Mouse (Mus musculus) CD4-positive, CD25-positive, alpha-beta regulatory T cell, adult 2 months (primary cell): ENCODE results near the gene Pafah1b2.
A peak's percentile ranks its signal among the peaks of the same experiment; 100 is the strongest.

ENCODE experiments used
- DNase-seq: peaks from one replicate; pipeline ENCODE4 v3.0.0-alpha.2; 2012; ENCODE audit warnings: low read depth, low spot score

Gene Pafah1b2

DNA sequence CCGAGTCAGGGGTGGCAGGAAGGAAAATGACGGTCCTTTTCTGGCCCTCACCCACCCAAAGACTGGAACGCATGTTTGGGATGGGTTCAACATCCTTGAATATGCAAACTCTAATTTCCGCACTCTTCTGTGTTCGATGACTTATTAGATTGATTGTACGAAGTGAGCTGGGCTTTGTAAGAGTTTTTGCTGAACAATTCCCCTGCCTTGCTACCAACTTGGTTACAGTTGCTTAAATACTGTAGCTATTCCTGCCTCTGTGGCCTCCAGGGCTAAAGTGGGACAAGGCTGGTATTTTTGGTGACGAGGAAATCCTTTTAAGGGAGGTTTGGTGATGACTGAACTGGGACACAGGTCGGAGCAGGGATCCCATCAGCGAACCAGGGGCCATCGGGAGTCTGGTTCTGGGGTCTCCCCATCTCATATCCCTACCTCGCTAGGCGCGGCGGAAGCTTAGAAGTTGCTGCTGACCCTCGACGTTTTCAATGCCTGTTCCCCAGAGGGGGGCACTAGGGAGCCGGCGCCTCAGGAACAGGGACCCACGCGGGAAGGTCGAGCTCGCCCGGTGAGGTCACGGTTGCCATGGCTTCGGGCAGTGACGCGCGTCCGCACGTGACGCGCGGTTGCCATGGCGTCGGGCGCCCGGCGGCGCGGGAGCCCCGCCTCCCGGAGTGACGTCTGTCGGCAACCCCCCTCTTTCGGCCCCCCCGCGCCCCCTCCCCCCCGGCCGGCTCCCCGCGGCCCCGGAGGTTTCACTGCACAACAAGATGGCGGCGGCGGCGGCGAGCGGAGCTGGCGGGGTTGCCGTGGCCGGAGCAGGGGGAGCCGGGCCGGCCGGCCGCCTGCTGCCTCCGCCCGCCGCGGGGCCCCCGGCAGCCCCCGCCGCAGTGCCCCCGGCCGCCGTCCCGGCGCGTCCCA is at the start of gene Pafah1b2, which contains the start of gene Sik3:
TSS of gene Pafah1b2 (minus strand) at position 600 of the 918 bp plus-strand sequence.
TSS of gene Sik3 (plus strand) at position 730 of the 918 bp plus-strand sequence.
- DNase-seq, result peak; percentile 98

DNA sequence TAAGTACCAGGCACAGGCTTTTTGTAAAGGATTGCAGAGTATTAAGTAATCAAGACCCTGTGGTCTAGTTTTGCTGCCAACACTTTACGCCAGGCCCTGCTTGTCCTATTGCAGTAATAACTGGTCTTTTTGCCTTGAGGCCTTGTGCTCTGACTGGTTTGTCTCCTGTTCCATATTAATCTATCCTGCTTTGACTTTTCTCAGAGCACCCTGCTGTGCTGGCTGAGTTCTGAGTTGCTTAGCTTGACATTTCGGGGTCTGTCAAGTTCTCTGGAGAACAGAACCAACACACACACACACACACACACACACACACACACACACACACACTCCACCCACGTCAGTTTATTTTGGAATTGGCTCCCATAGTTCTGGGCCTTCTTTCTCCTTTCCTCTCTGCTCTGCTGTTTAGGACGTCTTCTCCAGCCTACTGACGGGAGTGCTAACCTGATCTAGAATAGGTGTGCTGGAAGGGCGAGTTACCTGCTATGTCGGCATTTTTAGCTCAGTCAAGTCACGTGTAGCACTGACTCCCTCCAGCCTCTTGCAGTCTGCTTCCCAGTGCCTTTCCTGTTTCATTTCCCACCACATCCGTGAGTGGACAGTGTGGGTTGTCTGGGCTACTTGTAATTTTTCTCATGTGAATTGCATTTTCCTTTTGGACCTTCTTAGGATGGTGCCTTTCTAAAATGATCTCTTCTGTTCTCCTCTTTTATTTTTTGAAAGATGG is 49.4 kb upstream of the Pafah1b2 start:
- no peak for DNase-seq

DNA sequence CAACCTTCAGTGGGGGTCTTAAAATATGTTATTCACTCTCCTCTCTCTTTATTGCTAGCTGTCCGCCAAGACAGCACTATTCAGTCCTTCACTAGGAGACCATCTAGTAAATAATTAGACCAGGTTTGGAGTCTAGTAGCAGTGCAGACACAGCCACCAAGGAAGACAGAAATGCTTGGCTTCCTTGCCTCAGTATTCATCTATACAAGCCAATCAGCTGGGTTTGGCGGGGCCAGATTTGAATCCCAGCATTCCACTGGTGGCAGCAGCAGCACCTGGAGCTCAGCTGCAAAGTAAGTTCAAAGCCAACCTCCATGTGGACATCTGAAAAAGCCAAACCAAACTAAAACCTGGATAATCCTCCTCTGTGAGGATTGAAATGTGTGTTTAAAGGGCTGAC is 47.8 kb upstream of the Pafah1b2 start:
- no peak for DNase-seq

DNA sequence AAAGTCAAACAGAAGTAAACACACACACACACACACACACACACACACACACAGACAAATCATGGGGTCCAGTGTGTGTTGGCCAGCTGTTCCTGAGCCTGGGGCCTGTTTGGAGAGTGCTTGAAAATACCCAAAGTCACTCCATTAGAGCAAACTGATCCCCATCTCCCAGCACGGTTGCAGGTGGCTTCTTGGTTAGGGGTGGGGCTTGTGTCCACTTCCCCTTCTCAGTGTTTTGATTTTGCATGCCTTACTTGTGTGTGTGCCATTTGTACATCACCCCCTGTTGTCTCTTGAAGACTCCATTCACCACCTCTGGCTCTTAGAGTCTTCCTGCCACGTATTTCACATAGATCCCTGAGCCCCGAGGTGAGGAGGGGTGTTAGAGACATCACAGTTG is 45.6 kb upstream of the Pafah1b2 start:
- no peak for DNase-seq

DNA sequence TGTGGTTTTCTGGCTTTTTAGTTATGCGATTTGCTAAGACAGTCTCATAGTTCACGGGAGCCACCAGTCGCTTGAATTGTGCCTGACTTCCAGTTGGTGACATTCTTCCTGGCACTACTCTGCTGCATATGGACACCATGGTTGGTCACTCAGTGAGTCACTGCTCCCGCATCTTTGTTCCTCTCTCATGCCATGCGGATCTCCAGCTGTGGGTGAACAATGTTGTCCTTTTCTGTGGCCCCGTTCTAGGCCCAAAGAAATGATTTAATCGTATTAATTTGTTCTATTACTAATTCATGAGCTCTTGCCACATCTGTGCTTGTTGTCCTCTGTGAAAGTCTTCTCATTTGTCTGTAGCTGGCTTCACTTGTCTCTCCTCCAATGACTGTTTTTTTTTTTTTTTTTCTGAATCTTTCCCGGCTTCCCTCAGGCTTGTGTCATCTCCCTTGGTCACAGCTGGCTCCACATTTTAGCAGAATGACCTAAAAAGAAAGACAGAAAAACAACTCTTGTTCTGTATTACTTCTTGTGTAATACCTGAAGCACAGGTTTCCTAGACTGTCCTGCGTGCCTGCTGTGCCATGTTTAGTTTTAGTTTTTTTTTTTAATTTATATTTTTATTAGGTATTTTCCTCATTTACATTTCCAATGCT is 40.6 kb upstream of the Pafah1b2 start:
- DNase-seq, result no peak

DNA sequence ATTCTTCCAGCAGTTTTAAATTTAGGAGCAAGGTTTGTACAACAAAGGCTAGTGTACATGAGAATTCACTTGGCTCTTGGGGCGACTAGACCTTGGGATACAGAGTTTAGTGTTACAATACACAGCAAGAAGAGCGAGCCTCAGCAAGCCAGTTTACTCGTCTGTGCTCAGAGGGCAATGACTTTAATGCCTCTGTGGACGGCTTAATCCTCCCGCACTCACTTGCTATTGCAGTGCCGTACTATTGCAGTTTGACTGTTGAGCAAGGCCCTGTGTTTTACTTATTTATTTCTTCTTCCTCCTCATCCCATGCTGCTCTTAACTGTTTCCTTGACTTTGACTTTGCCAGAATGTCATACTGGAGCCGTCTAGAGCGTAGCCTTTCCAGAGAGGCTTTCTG is 37.7 kb upstream of the Pafah1b2 start:
- DNase-seq, result no peak

DNA sequence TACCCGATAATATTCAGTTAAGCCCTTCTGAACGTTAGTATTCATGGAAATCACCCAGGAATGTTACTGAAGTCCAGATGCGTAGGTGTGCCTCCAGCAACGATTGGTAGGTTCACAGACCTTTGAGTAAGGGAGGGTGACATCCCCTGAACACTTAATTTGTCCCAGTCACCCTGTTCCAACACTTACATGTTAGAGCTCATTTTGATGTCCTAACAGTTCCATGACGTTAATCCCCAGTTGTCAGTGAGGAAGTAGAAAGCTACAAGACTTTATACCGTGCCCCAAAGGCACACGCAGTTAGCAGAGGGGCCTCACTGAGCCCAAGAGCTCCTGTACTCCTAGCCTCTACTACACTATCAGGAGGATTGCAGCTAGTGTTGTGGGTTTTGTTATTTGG is 37.0 kb upstream of the Pafah1b2 start:
- DNase-seq, result peak; percentile 9

DNA sequence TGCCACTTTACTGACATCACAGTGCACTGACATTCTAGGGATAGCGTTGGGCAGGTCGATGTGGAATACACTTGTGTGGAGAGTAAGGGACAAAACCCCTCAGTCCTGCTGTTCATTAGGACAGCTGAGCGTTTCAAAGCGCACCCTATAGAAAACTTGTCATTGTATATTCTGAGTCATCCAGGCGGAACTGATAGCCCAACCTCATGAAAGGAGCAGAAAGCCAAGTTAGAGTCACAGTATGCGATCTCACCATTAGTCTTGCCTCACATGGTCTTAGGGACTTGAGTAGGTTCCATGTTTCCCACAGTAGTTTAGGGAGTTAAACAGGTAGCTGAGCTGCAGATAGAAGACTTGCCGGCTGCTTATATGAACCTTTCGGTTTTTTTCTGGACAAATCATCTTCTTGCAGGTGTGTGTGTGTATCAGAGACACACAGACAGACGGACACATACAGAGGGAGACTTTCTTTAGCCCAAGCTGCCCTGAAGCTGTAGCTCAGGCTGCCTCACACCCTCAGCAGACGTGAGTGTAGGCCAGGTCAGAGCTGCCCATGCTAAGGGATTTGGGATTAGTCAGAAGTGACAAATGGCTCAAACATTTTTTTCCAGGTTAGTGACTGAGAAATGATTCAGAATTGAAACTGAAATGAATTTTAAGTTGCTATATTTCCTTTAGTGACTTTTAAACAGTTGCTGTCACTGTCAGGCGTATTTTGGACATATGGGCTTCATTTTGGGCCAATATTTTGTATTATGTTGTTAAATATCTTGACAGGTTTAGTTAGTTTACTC is 34.4 kb upstream of the Pafah1b2 start:
- DNase-seq, result peak; percentile 7

DNA sequence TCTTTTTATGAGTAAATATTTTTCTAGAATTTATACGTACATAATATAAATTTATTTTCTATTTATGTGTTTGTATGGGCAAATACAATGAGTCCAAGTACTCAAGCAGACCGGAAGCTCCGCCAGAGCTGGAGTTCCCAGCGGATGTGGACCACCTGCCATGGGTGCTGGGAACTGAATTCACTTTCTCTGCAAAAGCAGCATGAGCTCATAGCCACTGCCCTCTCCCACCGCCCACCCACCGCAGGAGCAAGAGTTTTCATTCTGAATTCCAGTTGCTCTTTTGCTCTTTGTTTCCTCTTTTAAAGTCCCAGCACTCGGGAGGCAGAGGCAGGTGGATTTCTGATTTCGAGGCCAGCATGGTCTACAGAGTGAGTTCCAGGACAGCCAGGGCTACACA is 31.1 kb upstream of the Pafah1b2 start:
- no peak for DNase-seq

DNA sequence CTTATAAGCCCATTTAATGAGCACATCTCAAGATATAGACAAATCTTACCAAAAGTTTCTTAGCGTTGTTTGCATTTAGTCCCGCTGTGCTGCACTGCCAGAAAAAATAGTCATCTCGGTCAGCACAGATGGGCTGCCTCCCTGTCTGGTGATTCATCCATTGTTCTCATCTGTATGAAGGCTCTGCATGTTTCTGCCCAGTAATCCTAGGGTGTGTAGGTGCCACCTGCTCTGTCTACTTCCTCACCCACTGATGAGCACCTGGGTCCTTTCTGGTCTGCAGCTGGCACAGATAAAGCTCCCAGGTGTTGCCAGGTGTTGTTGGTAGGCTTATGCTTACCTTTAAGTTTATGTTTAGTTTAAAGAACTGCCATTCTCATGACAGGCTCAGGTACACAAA is 29.9 kb upstream of the Pafah1b2 start:
- DNase-seq, result no peak

DNA sequence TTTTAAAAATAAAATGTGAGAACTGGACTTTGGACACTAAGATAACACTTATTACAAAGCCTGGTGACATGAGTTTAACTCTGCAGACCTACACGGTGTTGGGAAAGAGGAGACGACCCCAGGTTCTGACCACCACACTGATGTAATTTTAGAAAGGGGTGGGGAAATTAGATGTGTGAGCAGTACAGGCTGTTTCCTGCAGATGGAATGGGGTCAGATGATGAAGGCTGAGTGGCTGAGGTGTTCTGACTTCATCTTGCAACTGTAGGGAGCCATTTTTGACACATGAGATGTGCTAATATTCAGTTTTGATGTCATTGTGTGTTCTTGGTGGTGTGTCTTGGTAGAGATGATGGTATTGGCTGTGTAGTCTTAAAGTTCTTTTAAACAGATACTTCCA is 28.7 kb upstream of the Pafah1b2 start:
- DNase-seq, result no peak

DNA sequence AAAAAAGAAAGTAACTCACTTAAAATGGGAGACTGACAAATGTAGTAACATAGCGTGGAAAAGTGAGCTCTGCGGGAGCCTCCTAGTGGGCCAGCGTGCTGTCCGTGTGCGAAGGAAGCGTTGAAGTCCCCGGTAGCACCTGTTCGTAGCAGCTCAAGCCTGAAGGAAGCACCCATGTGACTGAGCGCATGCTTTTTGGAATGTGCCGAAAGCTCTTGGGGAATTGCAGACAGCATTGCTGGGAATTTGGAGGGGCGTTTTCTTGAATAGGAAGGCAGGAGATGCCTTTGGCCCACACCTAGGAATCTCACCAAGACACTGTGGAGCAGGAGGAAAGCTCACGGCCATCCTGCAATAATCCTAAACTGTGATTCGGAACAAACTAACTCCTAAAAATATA is 26.3 kb upstream of the Pafah1b2 start:
- DNase-seq, result no peak

DNA sequence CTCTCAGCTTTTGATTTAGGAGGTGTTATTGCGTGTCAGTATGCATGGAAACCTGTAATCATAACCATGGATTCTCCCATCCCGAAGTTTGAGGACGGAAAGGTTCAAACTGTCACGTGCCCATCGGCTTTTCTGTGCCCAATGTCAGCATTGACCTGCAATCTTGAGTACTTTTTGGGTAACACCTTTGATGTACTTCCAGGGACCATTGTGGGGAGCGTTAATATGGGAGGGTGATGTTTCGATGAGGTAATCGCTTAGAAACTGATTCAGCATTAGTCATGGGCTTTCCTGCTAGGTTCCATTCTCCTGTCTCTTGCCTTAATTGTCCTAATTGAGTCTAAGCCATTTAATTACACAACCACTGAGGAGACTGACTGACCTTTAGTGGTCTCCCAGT is 24.4 kb upstream of the Pafah1b2 start:
- no peak for DNase-seq

DNA sequence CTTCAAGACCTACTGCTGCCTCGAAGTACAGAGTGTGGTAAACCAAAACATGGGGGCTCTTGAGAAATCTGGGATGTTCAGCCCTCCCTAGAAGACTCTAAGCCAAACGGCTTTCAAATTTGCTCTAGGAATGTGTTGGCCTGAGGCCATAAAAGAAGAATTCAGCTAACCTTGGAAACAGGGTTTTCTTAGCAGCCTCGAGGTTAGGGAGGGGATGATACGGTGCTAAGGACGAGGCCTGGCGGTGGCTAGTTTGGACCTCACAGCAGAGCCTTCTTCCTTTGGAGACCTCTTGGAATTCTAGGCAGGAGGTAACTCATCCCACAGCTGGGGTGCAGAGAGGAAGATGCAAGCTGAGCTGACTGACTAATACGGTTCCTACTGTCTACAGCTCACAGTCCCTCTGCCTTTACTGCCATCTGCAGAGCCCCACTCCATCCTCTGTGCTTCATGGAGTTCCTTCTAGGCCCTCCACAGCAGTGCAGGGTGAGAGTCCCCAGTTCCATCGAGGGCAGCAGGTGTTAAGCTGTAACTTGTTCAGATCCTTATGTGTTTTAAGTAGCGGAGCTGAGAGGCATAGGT is 22.9 kb upstream of the Pafah1b2 start:
- DNase-seq, result no peak

DNA sequence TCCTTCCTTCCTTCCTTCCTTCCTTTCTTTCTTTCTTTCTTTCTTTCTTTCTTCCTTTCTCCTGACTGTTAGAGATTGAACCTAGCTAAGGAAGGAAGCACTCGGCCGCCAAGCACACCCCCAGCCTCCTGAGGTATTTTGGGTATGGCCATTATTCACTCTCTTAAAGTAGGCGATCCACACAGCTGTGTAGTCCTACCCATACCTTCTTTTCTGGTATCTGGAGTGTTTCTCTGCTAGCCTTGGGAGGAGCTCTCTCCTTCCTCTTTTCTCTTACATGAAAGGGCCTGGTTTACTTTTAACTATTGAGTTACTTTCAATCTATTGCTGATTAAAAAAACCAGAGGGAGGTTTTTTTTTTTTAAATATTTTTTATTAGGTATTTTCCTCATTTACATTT is 21.4 kb upstream of the Pafah1b2 start:
- no peak for DNase-seq

DNA sequence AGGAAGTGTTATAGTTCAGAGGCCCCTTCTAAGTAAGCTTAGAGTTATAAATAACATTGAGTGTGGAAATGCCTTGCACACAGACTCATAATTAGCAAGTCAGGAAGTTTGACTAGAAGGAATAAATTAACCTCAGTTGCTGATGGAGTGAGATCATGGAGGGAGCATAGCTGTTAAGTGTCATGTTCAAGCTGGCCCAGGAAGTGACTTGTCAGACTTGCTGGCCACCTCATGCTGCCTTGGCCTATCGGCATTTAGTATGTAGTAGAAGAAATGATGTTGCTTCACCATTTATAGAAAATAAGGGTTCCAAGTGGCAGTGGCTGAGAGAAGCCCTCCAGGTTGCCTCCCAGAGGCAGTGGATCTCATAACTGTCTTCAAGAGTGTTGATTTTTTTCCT is 20.6 kb upstream of the Pafah1b2 start:
- no peak for DNase-seq

DNA sequence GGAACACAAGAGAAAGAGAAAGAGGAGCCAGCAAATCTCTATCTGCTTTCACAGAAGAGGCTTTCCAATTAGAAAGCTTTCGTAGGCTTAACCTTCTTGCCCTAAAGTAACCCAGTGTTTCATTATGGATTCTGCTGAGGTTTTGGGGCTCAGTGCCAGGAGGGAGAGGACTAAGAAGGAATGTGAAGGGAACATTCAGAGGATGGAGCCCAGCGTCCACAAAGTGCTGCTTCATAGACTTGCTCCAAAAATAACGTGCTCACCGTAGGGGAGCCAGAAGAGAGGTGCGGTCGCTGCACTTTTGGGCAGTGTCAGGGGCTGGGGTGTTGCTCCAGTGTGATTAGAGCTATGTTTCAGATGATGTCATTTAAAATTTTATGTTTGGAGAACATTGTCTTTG is 19.7 kb upstream of the Pafah1b2 start:
- DNase-seq, result no peak

DNA sequence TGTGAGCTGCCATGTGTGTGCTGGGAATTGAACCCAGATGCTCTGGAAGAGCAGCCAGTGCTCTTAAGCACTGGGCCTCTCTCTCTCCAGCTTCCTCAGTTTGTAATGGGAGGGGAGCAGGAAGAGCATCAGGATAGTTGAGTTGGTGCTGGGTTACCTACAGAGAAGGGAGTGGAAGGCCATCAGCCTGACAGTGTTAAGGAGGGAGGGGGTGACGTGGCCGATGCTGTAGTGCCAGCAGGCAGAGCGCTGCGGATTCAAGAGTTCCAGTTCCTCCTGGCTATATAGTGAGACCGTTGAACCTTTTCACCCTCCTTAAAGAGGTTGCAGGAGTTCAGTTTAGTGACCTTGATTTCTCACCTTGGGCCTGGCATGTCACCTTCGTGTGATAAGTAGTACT is 18.5 kb upstream of the Pafah1b2 start:
- DNase-seq, result no peak

DNA sequence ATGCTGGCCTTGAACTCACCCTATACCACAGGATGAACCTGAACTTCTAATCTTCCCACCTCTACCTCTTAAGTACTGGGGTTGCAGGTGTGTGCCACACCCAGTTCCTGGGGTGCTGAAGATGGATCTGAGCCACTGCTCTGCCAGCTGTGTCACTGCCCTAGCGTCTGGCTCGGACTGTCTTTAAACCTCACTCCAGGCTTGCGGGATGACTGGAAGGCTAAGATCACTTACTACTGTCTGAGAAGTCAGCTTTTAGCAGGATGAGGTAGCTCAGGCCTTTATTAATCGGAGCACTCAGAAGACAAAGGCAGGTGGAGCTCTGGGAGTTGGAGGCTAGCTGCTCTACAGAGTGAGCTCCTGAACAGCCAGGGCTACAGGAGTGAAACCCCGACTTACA is 17.7 kb upstream of the Pafah1b2 start:
- no peak for DNase-seq

DNA sequence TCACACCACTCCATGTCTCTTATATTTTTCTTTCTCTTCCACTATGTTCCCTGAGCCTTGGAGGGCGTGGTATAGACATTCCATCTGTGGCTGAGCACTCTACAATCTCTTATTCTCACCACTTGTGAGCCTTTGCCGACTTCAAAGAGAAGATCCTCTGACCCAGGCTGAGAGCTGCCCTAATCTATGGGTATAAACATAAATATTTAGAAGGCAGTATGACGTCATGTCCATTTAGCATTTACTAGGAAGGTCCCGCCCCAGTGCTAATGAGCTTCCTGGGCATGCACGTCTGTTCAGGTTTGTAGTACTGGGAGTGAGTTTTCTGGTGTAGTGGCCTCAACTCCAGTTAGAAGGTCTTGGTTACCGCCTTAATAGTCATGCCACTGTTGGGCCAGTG is 17.0 kb upstream of the Pafah1b2 start:
- no peak for DNase-seq

DNA sequence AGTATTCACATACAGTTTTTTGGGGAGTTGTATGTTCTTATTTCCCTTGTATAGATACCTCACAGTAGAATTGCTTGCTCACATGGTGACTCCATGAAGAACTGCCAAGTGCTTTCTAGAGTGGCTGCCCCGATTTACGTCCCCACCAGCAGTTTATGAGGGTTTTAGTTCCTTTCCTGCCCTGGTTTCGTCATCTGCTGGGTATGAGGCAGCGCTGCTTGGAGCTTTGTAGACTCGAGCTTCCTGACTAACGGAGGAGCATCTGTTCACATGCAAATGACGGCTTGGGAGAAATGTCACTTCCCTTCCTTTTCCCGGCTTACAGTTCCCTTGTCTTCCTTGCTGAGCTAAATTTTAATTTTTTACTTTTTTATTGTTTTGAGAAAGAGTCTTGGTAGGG is 15.5 kb upstream of the Pafah1b2 start:
- DNase-seq, result no peak
